Mouse (Mus musculus) ES-E14 (cell line): Measurements from ENCODE around the gene Txn2.

Experiments used
- CHD2 ChIP-seq: IDR thresholded peaks from 2 replicates; pipeline ENCODE4 v1.6.1; 2014; ENCODE audit warnings: mild to moderate bottlenecking, low read depth, low read length, inconsistent platforms
- HCFC1 ChIP-seq: IDR thresholded peaks from 2 replicates; pipeline ENCODE4 v1.6.1; 2012; ENCODE audit warnings: low read length, inconsistent platforms, borderline replicate concordance; ENCODE audit not compliant: insufficient read depth
- MAFK ChIP-seq: IDR thresholded peaks from 2 replicates; pipeline ENCODE4 v1.6.1; 2014; ENCODE audit warnings: mild to moderate bottlenecking, low read depth, low read length, inconsistent platforms; ENCODE audit not compliant: insufficient read depth

GRCm38 (mm10) chr15:77926921-77927320 lies 1.9 kb downstream of the Txn2 start:
- no peak for TF ChIP-seq MAFK
- no peak for TF ChIP-seq HCFC1
- no peak for TF ChIP-seq CHD2
